Mouse (Mus musculus): ENCODE data around the gene Ssh1. TPM values are rescaled to one million over a fixed set of nuclear protein-coding genes. Genes with fewer than 3 reads are reported as not detected.

Gene Ssh1
- total RNA-seq, 1 experiment from 2014 or later = 11.1 TPM

DNA sequence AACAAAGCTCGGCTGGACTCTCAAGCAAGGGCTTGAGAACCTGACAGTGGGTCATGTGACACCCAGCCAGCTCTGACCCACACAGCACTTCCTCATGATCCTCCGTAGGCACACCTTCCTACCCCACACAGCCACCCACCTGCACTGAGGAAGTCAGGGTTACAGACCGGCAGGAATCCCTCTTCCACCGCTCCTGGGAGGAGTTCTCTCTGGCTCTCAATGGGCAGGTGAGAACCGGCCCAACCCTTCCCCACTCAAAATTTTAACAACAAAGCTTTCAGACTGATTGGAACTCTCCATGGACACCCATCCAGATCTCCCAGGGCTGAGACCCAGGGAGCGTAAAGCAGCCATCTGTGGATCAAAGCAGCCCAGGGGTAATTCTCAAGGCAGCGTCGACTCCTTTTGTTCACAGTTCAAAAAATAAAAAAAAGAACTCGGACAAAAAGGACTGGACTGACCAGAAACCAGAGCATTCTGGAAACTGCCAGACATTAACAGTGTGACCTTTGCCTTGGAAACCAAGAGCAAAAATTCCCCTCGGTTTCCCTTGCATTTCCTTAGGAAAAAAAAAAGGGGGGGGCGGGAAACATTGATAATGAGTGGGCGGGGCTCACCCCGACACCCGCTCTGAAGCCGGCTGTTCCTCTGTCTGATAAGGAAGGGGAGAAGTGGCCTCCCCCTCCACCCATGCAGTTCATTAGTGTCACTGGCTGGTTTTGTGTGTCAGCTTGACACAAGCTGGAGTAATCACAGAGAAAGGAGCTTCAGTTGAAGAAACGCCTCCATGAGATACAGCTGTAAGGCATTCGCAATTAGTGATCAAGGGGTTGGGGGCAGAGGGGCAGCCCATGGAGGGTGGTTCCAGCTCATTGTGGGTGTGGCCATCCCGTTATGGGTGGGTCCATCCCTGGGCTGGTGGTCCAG is 20.8 kb downstream of the Ssh1 start:
- ATAC-seq (replicated peaks; ENCODE audit: insufficient number of reproducible peaks, low FRiP score, low TSS enrichment, poor library complexity, severe bottlenecking) = no peak

DNA sequence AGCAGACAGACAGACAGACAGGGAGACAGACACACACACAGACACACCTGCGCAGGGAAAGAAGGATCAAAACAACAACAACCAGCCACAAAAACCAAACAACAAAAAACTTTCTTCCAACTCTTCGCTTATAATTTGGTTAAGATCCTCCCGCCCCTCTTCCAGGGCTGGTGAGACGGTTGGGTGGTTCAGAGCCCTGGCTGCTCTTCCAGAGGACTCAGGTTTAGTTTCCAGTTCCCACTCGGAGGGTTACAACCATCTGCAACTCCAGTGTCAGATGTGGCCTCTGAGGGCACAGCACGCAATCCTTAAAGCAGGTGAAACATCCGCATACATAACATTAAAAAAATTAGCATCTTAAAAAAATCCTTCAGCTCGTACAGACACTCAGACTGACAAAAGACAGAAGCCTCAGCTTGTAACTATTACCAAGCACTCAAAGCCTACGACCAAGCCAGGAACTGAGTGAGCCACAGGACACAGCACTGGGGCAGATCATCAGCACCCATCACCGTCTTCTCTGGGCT is 22.2 kb downstream of the Ssh1 start:
- no peak for ATAC-seq (replicated peaks; ENCODE audit: insufficient number of reproducible peaks, low FRiP score, low TSS enrichment, poor library complexity, severe bottlenecking)

DNA sequence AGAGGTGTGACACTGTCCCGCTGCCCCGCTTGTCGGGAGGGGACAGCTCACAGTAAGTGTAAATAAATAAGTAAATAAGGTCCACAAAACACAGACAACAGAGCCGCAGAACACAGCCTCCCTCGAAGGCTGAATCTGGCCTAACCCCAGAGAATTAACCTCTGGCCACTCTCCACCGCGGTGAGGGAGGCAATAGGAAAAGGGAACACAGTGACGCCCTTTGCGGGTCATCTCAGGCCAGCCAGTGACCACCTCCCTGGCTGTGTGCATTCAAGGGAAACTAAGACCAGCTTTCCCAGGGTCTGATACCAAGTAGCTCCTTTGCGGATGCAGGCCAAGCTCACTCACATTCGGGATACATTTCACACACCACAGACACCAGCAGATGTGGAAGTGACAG is 25.3 kb downstream of the Ssh1 start:
- ATAC-seq (replicated peaks; ENCODE audit: insufficient number of reproducible peaks, low FRiP score, low TSS enrichment, poor library complexity, severe bottlenecking) = no peak

DNA sequence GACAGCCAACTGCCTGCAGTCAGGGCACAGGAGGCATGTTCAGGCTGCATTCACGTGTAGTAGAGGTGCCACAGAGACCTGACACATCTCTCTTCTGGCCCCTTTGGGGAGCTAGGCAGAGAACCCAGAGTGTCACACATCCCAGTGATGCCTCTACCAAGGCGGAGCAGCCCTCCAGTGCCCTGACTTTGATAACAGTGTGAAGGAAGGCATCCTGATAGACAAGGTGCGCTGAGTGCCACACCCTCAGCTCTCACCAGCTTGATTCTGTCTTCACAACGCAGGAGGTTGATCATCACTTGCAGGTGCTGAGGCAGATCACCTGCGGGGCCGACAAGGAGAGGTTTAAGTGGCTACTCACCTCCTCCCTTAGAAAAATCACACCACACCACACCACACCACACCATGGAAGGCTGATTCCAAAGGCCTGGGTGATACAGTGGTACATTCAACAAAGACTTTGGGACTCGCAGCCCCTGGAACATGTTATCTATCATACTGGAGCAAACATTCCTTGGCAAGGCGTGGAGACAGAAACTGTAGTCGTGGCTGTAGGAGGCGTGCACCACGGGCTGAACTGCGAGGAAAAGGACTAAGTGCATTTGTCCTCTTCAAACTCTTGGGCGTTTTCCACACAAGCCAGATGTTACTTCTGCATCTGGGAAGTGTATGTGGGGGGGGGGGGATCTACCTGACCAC is 27.1 kb downstream of the Ssh1 start:
- no peak for ATAC-seq (replicated peaks; ENCODE audit: insufficient number of reproducible peaks, low FRiP score, low TSS enrichment, poor library complexity, severe bottlenecking)

DNA sequence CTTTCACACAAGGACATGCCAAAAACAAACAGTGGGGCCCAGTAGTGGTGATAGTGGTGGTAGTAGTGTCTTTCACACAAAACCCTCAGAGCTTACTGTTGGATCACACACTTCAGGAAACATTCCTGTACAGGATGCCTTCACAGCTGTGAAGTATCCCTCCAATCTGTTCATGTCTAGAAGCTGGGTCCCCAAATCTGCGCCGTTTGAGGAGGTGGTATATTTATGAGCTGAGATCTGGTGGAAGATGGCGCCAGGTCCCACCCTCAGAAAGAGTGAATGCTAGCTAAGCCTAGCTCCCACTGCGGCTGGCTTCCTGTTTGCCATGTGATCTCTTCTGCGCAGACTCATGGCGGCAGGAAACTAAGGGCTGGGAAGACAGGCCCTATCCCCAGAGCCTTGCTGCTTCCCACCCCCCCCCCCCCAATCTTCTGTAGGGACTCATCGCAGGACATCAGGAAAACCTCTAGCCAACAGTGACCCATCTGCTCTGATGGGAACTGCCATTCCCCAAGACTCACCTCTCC is 28.0 kb downstream of the Ssh1 start:
- ATAC-seq (replicated peaks; ENCODE audit: insufficient number of reproducible peaks, low FRiP score, low TSS enrichment, poor library complexity, severe bottlenecking) = no peak

DNA sequence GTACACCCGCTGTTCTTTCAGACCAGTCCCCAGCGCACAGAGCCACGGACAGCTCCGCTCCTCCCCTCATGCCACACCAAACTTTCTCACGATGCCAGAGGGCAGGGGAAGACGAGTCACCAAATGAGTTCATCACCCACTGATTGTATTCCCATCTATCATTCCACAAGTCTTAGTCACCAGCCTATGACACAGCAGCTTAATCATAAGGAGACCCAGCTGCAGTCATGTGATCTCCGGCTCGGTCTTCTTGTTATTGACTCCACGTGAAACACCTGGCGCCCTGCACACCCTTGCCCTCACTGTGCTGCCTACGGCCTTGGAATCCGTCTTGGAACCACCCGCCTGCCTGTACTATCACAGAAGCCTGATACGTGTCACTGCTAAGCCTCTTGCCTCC is 28.7 kb downstream of the Ssh1 start:
- no peak for ATAC-seq (replicated peaks; ENCODE audit: insufficient number of reproducible peaks, low FRiP score, low TSS enrichment, poor library complexity, severe bottlenecking)

DNA sequence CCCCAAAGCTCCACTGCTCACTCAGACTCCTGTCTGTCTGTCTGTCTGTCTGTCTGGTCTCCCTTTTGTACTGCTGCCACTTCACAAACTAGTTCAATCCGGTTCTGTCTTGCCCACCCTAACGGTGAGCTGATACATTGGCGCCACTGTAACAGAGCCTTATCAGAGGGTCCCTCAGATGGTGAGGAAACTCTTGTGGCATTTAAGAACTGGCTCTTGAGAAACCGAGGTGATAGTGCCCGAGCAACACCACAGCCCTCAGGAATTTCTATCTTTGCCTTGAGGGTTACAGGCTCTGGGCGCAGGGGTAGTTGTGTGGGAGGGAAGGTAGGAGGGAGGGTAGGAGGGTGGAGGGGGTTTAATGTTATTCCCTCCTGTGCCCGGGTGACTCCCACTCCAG is 31.9 kb downstream of the Ssh1 start:
- no peak for ATAC-seq (replicated peaks; ENCODE audit: insufficient number of reproducible peaks, low FRiP score, low TSS enrichment, poor library complexity, severe bottlenecking)

DNA sequence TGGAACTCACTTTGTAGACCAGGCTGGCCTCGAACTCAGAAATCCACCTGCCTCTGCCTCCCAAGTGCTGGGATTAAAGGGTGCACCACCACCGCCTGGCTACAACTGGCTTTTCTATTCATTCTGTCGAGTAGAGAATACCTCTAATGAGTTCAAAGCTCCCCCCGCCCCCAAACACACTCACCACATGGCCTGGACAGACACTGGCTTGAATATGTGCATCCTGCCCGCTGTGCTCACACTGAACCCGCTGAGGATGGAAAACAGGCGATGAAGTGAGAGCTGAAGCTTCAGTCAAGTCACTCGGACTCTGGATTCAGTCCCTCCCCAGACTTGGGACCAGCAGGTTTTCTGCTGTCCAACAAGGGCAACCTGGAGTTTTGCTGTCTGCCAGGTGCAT is 33.3 kb downstream of the Ssh1 start:
- ATAC-seq (replicated peaks; ENCODE audit: insufficient number of reproducible peaks, low FRiP score, low TSS enrichment, poor library complexity, severe bottlenecking) = no peak

DNA sequence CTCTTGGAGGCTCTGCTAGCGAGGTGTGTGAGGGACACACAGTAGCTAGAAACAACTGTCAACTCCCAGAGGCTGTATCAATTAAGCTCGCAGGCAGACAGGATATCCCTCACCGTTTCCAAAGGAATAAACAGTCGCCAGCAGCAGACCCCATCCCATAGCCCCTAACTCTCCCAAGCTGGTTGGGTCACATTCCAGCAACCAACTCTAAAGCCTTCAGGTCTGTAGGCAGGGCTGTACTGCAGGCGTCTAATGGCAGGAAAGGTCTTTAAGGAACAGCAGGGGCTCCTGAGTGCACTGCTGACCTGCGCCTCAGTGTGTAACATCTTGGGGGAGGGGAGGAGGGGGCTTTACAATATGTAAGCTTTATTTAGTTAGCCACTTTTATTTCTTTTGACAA is 34.7 kb downstream of the Ssh1 start:
- no peak for ATAC-seq (replicated peaks; ENCODE audit: insufficient number of reproducible peaks, low FRiP score, low TSS enrichment, poor library complexity, severe bottlenecking)

DNA sequence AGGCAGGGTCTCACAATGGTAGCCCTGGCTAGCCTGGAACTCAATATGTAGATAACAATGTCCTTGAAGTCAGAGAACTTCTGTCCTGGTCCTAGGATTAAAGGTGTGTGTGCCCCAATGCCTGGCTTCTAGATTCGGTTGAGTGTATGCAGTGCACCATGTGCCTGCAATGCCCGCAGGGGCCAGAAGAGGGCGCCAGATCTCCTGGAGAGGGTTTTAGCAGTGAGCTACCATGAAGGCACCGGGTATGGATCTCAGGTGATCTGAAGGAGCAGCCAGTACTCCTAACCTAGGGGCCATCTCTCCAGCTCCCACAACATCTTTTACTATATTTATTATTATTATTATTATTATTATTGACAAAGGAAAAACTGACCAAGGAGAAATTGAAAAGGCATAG is 37.2 kb downstream of the Ssh1 start:
- ATAC-seq (replicated peaks; ENCODE audit: insufficient number of reproducible peaks, low FRiP score, low TSS enrichment, poor library complexity, severe bottlenecking) = peak; percentile 58

DNA sequence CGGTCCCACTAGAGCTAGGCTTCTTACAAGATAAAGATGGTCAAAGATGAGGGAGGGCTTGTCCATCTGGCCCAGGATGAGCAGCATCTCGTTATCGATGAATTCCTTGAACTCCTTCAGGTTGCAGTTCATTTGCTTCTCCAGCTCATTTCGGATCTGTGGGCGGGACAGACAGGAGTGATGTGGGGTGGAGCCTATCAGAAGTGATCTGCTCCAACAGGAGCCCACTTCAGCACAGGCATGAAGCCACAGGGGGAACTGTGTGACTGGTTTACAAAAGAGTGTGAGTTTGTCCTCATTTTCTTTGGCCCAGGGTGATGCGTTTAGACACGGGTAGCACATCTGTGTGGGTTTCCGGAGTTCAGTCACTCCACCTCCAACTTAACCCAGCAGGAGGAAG is 38.0 kb downstream of the Ssh1 start:
- ATAC-seq (replicated peaks; ENCODE audit: insufficient number of reproducible peaks, low FRiP score, low TSS enrichment, poor library complexity, severe bottlenecking) = no peak

DNA sequence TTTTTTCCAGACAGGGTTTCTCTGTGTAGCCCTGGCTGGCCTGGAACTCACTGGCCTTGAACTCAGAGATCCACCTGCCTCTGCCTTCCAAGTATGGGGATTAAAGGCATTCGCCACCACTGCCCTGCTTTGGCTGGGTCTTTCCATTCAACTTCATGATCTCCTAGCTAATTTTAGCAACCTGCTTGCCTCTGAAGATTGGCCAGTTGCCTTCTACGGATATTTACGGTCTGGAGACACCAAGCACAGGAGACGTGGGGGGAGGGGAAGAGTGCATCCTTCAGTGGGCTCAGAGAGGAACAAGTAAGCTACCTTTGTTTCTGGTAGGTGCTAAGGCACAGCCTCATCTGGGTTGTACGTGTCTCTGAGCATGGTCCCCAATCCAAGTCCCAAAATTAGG is 38.4 kb downstream of the Ssh1 start:
- no peak for ATAC-seq (replicated peaks; ENCODE audit: insufficient number of reproducible peaks, low FRiP score, low TSS enrichment, poor library complexity, severe bottlenecking)

DNA sequence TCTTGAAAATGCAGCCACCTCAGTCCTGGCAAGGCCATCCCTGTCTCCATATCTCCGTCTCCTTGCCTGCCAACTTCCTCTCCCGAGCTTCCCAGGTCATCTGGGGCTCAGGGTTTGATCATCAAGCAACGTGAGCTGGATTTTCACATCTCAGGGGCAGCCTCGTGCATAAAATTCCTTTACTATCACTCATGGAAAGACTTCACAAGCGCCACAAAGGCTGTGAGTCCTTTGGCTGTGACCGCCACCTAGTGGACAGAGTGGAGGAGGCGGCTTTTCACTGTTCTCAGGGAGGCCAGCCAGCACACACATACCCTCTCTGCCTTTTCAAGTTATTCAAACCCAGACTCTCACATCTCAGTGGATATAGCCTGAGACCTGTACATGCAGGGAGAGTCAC is 39.3 kb downstream of the Ssh1 start:
- peak; percentile 65 for ATAC-seq (replicated peaks; ENCODE audit: insufficient number of reproducible peaks, low FRiP score, low TSS enrichment, poor library complexity, severe bottlenecking)

DNA sequence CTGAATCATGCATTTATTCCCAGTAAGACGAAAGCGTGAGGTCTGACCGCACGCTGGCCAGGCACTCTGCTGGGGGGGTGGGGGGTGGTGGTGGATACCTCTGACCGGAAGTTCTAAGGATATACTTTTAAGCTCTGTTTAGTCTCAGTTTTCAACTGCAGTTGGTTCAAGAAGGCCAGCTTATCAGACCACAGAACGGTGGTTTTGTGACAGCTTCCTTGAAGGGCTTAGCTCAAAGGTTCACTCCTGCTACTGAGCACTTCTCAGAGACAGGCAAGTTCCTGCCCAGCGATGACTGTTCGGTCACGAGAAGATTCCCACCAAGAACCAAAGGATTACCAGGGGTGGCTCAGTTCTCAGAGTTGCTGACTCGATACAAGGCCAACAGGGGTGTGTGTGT is 41.2 kb downstream of the Ssh1 start:
- ATAC-seq (replicated peaks; ENCODE audit: insufficient number of reproducible peaks, low FRiP score, low TSS enrichment, poor library complexity, severe bottlenecking) = no peak

DNA sequence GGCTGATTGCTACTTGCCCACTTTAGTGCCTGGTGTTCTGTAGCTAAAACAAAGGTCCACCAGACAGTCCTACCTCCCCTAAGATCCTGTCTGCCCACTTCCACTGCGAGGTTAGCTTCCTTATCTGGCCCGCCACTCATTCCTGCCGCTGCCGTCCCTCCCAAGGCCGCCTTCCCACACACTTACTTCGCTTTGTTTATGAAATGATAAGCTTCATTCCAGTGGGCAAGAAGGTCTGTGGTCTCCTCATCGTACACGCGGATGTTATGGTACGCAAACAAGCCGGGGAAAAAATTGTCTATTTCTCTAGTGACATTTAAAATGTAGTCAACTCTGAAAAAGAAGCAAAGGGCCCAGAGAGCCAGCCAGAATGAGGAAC is 42.0 kb downstream of the Ssh1 start:
- ATAC-seq (replicated peaks; ENCODE audit: insufficient number of reproducible peaks, low FRiP score, low TSS enrichment, poor library complexity, severe bottlenecking) = no peak

DNA sequence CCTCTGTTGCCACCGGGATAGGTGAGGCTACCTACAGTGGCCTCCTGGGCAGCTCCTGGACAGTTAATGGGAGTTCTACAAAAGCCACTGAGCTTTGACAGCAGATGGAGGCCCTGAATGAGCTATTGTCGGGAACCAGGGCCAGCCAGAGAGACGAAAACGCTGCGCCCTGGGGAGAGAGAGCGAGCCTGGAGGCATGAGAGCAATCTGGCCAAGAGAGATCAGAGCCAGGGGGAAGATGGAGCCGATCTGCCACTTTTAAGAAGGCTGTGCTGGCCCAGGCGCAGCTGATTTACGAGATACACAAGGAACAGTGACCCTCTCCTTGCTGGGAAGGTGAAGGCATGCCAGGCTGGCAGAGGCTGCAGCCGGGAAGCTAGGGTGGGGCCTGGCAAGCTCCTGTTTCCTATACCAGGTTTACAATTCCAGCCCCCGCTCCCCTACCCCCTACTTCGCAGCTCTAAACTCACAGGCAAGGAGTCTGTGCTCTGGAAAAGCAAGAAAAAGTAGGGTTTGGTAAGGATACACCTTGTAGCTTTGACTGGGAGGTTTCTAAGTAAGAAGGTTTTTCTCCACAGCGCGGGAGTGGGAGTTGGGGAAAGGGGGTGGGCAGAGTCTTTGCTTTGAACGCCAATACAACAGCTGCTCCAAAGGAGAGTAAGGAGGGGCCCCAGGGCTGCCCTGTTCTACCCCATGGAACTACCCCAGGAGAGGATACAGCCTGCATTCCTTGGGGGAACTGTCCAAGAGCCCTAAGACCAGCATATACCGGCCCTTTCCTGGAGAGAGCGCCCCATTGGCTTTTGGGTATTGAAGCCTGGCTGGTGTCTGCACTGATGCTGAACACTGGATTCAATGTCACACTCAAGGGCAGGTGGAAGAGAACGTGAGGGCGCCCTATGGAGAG is 42.7 kb downstream of the Ssh1 start:
- no peak for ATAC-seq (replicated peaks; ENCODE audit: insufficient number of reproducible peaks, low FRiP score, low TSS enrichment, poor library complexity, severe bottlenecking)

DNA sequence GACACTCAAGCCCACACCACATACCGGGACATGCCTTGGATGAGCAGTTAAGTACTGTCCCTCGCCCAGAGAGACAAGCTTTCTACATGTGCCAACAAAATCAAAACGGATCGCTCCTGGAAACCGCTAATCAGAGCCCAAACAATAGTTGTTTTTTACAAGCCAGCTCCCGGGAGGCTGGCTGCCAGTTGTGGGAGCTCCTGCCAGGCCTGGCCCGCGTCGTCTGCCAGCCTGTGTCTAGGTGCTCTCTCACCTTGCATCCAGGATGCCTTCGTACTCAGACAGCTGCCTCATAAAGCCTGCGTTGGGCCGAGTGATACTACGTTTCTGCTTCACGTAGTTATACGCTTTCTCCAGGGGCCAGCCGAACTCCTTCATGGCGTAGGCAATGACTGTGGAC is 43.6 kb downstream of the Ssh1 start:
- ATAC-seq (replicated peaks; ENCODE audit: insufficient number of reproducible peaks, low FRiP score, low TSS enrichment, poor library complexity, severe bottlenecking) = no peak

DNA sequence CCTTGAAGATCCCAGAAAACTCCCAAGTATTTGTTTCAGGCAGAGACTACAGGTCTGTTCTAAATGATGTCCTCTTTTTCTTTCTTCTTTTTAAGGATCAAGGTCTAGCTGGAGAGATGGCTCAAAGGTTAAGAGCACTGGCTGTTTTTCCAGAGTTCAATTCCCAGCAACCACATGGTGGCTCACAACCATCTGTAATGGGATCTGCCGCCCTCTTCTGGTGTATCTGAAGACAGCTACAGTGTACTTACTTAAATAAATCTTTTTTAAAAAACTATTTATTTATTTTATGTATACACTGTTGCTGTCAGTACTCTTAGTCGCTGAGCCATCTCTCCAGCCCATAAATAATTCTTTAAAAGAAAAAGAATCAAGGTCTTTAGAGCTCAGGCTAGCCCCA is 46.4 kb downstream of the Ssh1 start:
- ATAC-seq (replicated peaks; ENCODE audit: insufficient number of reproducible peaks, low FRiP score, low TSS enrichment, poor library complexity, severe bottlenecking) = no peak

DNA sequence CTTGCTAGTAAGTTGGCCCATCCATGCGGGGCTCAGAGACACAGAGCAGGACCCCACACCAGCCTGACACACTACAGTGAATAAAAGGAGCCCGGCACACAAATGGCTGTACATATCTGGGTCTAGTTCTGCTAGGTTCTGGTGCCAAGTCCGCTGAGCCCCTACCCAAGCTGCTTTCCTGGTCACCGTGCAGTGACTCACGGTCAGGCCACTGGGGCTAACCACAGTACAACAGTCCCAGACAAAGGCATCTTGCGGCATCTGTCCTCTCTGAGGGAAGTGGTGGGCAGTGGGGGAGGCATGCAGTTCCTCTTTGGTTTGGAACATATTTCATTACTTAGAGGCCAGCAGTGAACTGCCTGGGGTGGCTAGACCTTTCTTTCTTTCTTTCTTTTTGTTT is 48.6 kb downstream of the Ssh1 start:
- peak; percentile 91 for ATAC-seq (replicated peaks; ENCODE audit: insufficient number of reproducible peaks, low FRiP score, low TSS enrichment, poor library complexity, severe bottlenecking)
